Mouse (Mus musculus) bone marrow, adult 2 months (tissue): ENCODE data around the gene Abcc10. TPM values are rescaled to one million over a fixed set of nuclear protein-coding genes. Genes with fewer than 3 reads are reported as not detected.

ENCODE experiments used
- H3K27ac ChIP-seq: fragments of 200-500 bp; 2 replicates; pipeline ENCODE4 v1.5.1; 2012; ENCODE audit warnings: low read depth, mild to moderate bottlenecking, control low read depth, inconsistent platforms, low read length; ENCODE audit not compliant: control insufficient read depth, poor library complexity, insufficient read depth
- H3K4me1 ChIP-seq: fragments of 200-500 bp; 2 replicates; pipeline ENCODE4 v1.6.1; 2011; ENCODE audit warnings: low read length; ENCODE audit not compliant: control insufficient read depth, insufficient read depth
- H3K4me3 ChIP-seq: fragments of 200-500 bp; replicated peaks from 2 replicates; pipeline ENCODE3; 2011; ENCODE audit warnings: mild to moderate bottlenecking, low read depth, low read length, control low read depth; ENCODE audit not compliant: control insufficient read depth
- CTCF ChIP-seq: fragments of 200-500 bp; IDR thresholded peaks from 2 replicates; pipeline ENCODE4 v1.5.1; 2011; ENCODE audit warnings: low read length, control low read depth; ENCODE audit not compliant: control insufficient read depth, insufficient read depth
- POLR2A ChIP-seq: fragments of 200-500 bp; IDR thresholded peaks from 2 replicates; pipeline ENCODE4 v1.6.1; 2011; ENCODE audit warnings: low read depth, mild to moderate bottlenecking, control low read depth, low read length, borderline replicate concordance; ENCODE audit not compliant: control insufficient read depth
- WGBS: fragments of 180-500 bp; shearing (Covaris S2); methylation state at CpG from one replicate; pipeline ENCODE4 v1.1.7; 2018; 5-methylcytosine and 5-hydroxymethylcytosine counted together
- polyA plus RNA-seq: library from polyadenylated mRNA; stranded (reverse); fragments of >200 nt; gene quantifications from 2 replicates; pipeline ENCODE4 v1.2.4, GENCODE M21; 2011; ENCODE audit warnings: low replicate concordance; ENCODE audit not compliant: missing spikeins, insufficient read depth, insufficient read length

Gene Abcc10
- polyA plus RNA-seq, 1 experiment, result 9.0 TPM

GRCm38 (mm10) chr17:46269771-46270534 is 58.2 kb downstream of the Abcc10 start:
- Histone ChIP-seq H3K4me3 (no peak overlapping the region), H3K27ac (no peak overlapping the region), H3K4me1 (no peaks in the 10 kb centered on the region)
- WGBS, result 88% methylated on average over 19 of the region's 19 CpGs
- TF ChIP-seq CTCF (no peak), POLR2A (no peak)

- Histone ChIP-seq H3K4me3 (no peak overlapping the region), H3K27ac (no peak overlapping the region), H3K4me1 (no peaks in the 10 kb centered on the region)
- TF ChIP-seq POLR2A (no peak), CTCF (no peak)
- 83% methylated on average over 10 of the region's 10 CpGs for WGBS
Measured at GRCm38 (mm10) chr17:46268026-46268720, 60.0 kb downstream of the Abcc10 start.

- no peaks in the 10 kb centered on the region for H3K4me1 ChIP-seq
- no peak for TF ChIP-seq POLR2A
- TF ChIP-seq CTCF, result no peak
- H3K4me3 ChIP-seq, result no peak overlapping the region
- WGBS, result 89% methylated on average over 7 of the region's 7 CpGs
- H3K27ac ChIP-seq, result no peak overlapping the region
Measured at GRCm38 (mm10) chr17:46267511-46267910, 60.6 kb downstream of the Abcc10 start.

GRCm38 (mm10) chr17:46266986-46267385 is 61.2 kb downstream of the Abcc10 start:
- WGBS, result 86% methylated on average over 6 of the region's 6 CpGs
- Histone ChIP-seq H3K4me3 (no peak overlapping the region), H3K4me1 (no peaks in the 10 kb centered on the region), H3K27ac (no peak overlapping the region)
- TF ChIP-seq CTCF (no peak), POLR2A (no peak)

- Histone ChIP-seq H3K4me1 (no peaks in the 10 kb centered on the region), H3K4me3 (no peak overlapping the region), H3K27ac (no peak overlapping the region)
- 47% methylated on average over 14 of the region's 14 CpGs for WGBS
- peak; percentile 85 for TF ChIP-seq CTCF
- no peak for TF ChIP-seq POLR2A
Measured at GRCm38 (mm10) chr17:46265918-46266618, 62.1 kb downstream of the Abcc10 start.

GRCm38 (mm10) chr17:46265502-46265901 is 62.6 kb downstream of the Abcc10 start:
- no peaks in the 10 kb centered on the region for H3K4me1 ChIP-seq
- H3K27ac ChIP-seq, result no peak overlapping the region
- H3K4me3 ChIP-seq, result no peak overlapping the region
- 87% methylated on average over 12 of the region's 12 CpGs for WGBS
- TF ChIP-seq CTCF (no peak), POLR2A (no peak)

GRCm38 (mm10) chr17:46262201-46262694 is 65.9 kb downstream of the Abcc10 start:
- no peak overlapping the region for H3K4me3 ChIP-seq
- TF ChIP-seq POLR2A (no peak), CTCF (no peak)
- 91% methylated on average over 5 of the region's 5 CpGs for WGBS
- no peaks in the 10 kb centered on the region for H3K4me1 ChIP-seq
- H3K27ac ChIP-seq, result no peak overlapping the region

GRCm38 (mm10) chr17:46259675-46260074 is 68.5 kb downstream of the Abcc10 start:
- TF ChIP-seq CTCF (no peak), POLR2A (no peak)
- Histone ChIP-seq H3K4me3 (no peak overlapping the region), H3K4me1 (no peaks in the 10 kb centered on the region), H3K27ac (no peak overlapping the region)
- WGBS, result 85% methylated on average over 17 of the region's 17 CpGs
